Mouse (Mus musculus) heart, embryonic 11.5 days (tissue): ENCODE measurements around the gene Dnmt3b. TPM values are rescaled to one million over a fixed set of nuclear protein-coding genes. Genes with fewer than 3 reads are reported as not detected.

Source experiments
- polyA plus RNA-seq: library from polyadenylated mRNA; unstranded; fragments of >200 nt; fragmentation: Nextera tagmentation; extraction: Ambion mirVana; gene quantifications from 2 replicates; pipeline ENCODE4 v1.2.1, GENCODE M21; 2014

The Dnmt3b gene
- polyA plus RNA-seq, 1 experiment from 2014 or later: 7.3 TPM

Other genes starting within 250 kb of the Dnmt3b start
- not detected in 2 replicates for gene 4930404H24Rik, start 156.7 kb upstream of the Dnmt3b start, polyA plus RNA-seq
- gene Nol4l, start 119.5 kb upstream of the Dnmt3b start, polyA plus RNA-seq: 16.0 and 16.7 TPM in 2 replicates
- 53.6 and 61.3 TPM in 2 replicates for gene Commd7, start 16.7 kb upstream of the Dnmt3b start, polyA plus RNA-seq
- gene Dnmt3c, start 47.2 kb downstream of the Dnmt3b start, polyA plus RNA-seq: not detected in 2 replicates
- gene Mapre1, start 91.8 kb downstream of the Dnmt3b start, polyA plus RNA-seq: 271 and 300 TPM in 2 replicates
- 0.06 TPM in 1 of 2 replicates, not detected in the other for gene Efcab8, start 130.5 kb downstream of the Dnmt3b start, polyA plus RNA-seq
- not detected in 2 replicates for gene Sun5, start 221.6 kb downstream of the Dnmt3b start, polyA plus RNA-seq
- not detected in 2 replicates for gene Bpifb2, start 225.6 kb downstream of the Dnmt3b start, polyA plus RNA-seq